7 mouse cellular contexts compared by ENCODE assay signal in the genomic region with DNA sequence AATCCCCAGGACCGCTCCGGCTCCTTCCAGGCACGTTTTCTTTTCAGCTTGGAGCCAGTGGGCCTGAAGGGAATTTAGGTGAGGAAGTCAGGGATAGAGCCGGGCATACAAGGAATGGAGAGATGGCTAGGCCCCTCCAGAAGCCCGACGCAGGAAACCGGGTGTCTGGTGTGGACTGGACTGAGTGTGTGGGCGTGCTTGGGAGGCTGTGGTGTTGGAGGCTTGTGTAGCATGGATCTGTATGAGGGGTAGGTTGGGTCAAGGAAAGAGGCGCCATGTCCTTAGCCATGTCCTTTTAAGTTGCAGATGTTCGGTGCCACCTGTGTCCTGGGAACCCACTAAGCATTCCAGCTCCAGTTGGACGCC. TPM values are rescaled to one million over a fixed set of nuclear protein-coding genes. Genes with fewer than 3 reads are reported as not detected.
DNase-seq lines count a peak whose midpoint lies in the region; ATAC-seq and TF ChIP-seq lines count a peak whose summit lies in the region.

No protein-coding gene starts in this region.

- H3K9ac ChIP-seq in forebrain, postnatal 0 days: peak overlapping the region; percentile 74

- H3K9me3 ChIP-seq in embryonic facial prominence, embryonic 10.5 days: peaks cover 7% of the 10 kb centered on the region; the same call in 1 of the 2 replicates
- H3K9me3 ChIP-seq in forebrain, postnatal 0 days (ENCODE audit: low read length): no peaks in the 10 kb centered on the region

- peak overlapping the region; percentile 90 for H3K27ac ChIP-seq in left cerebral cortex, adult 2 months
- H3K27ac ChIP-seq in embryonic facial prominence, embryonic 10.5 days (replicated peaks): peak overlapping the region; percentile 87
- peak overlapping the region; percentile 82 for H3K27ac ChIP-seq in forebrain, postnatal 0 days (ENCODE audit: low read depth, low read length)

- H3K27me3 ChIP-seq in embryonic facial prominence, embryonic 10.5 days (replicated peaks; ENCODE audit: low read depth, poor library complexity, severe bottlenecking): peaks cover 20% of the 10 kb centered on the region
- H3K27me3 ChIP-seq in forebrain, postnatal 0 days (ENCODE audit: insufficient read depth, low read length): no peaks in the 10 kb centered on the region

- ATAC-seq in forebrain, postnatal 0 days: no peak; the same call in 1 of the 2 replicates
- no peak for ATAC-seq in granulocyte monocyte progenitor cell, adult 5-6 weeks (replicated peaks; ENCODE audit: poor library complexity, severe bottlenecking)
- no peak for ATAC-seq in megakaryocyte-erythroid progenitor cell, adult 5-6 weeks (replicated peaks; ENCODE audit: low FRiP score, low TSS enrichment, poor library complexity, severe bottlenecking)

- DNase-seq in left cerebral cortex, adult 2 months (ENCODE audit: extremely low spot score in 1 of 2, low spot score in 2 of 2): peak in 1 of 2 experiments; percentile 41
- DNase-seq in left cerebral cortex, adult 11 months (ENCODE audit: low spot score): no peak
- DNase-seq in embryonic facial prominence, embryonic 10.5 days (ENCODE audit: low spot score): no peak
- no peak for DNase-seq in forebrain, postnatal 0 days
- peak; percentile 11 for DNase-seq in mesoderm, embryonic 11.5 days (ENCODE audit: low read depth, low spot score)

- peaks cover 34% of the 10 kb centered on the region for H3K4me1 ChIP-seq in embryonic facial prominence, embryonic 10.5 days
- peaks cover 20% of the 10 kb centered on the region for H3K4me1 ChIP-seq in forebrain, postnatal 0 days (ENCODE audit: insufficient read depth)

- peak overlapping the region; percentile 83 for H3K4me2 ChIP-seq in forebrain, postnatal 0 days (ENCODE audit: low read depth)

- intact Hi-C loops in left cerebral cortex, adult 2 months (cut with DNase I): loop anchor here (1.0 kb wide), 1 partner anchor 17 kb away; no protein-coding TSS in a partner anchor

- 32% methylated on average over 11 of the region's 11 CpGs for WGBS in embryonic facial prominence, embryonic 10.5 days
- WGBS in forebrain, postnatal 0 days: 29% methylated on average over 11 of the region's 11 CpGs

- peaks cover 24% of the 10 kb centered on the region for H3K36me3 ChIP-seq in embryonic facial prominence, embryonic 10.5 days (replicated peaks)
- H3K36me3 ChIP-seq in forebrain, postnatal 0 days (ENCODE audit: insufficient read depth): 0 out of 2 replicates have a peak, but pooled peaks cover 8% of the 10 kb centered on the region

- no peak for TF ChIP-seq CTCF in left cerebral cortex, adult 2 months (IDR thresholded peaks at IDR 0.05)
- no peak for TF ChIP-seq CTCF in forebrain, postnatal 0 days (IDR thresholded peaks at IDR 0.05; ENCODE audit: low read depth)

- H3K4me3 ChIP-seq in left cerebral cortex, adult 2 months: peak overlapping the region; percentile 68
- peak overlapping the region; percentile 78 for H3K4me3 ChIP-seq in embryonic facial prominence, embryonic 10.5 days
- peak overlapping the region; percentile 61 for H3K4me3 ChIP-seq in forebrain, postnatal 0 days (ENCODE audit: low read depth, low read length)

RNA-seq across cellular contexts. Expression of gene Adcy3, which starts 0.9 kb away (rescaled TPM):
- total RNA-seq in left cerebral cortex, adult 2 months (2021): 10 to 100 TPM; 51.4 to 53.8 TPM
- polyA plus RNA-seq in embryonic facial prominence, embryonic 10.5 days (2016; fragmentation: Nextera tagmentation; extraction: Ambion mirVana): 6.1 and 7.7 TPM in 2 replicates
- total RNA-seq in forebrain, postnatal 0 days (2014; rRNA removed): 25.7 and 29.7 TPM in 2 replicates
- polyA plus RNA-seq in forebrain, postnatal 0 days (2015; fragmentation: Nextera tagmentation; extraction: Ambion mirVana): 6.9 and 10.2 TPM in 2 replicates
- 2.2 and 3.6 TPM in 2 replicates for total RNA-seq in granulocyte monocyte progenitor cell, adult 5-6 weeks (2014; fragmentation: Nextera tagmentation)
- 2.3 and 2.7 TPM in 2 replicates for total RNA-seq in granulocyte monocyte progenitor cell, adult 5-6 weeks (2017)
- 0.33 and 0.67 TPM in 2 replicates for total RNA-seq in megakaryocyte-erythroid progenitor cell, adult 5-6 weeks (2014; fragmentation: Nextera tagmentation)
- total RNA-seq in megakaryocyte-erythroid progenitor cell, adult 5-6 weeks (2017): 0.33 and 5.2 TPM in 2 replicates

RNA-seq across cellular contexts. Expression of gene Dnajc27, which starts 51.4 kb away (rescaled TPM):
- total RNA-seq in left cerebral cortex, adult 2 months (2021): 10 to 100 TPM; 91.0 to 95.8 TPM
- polyA plus RNA-seq in embryonic facial prominence, embryonic 10.5 days (2016; fragmentation: Nextera tagmentation; extraction: Ambion mirVana): 10.6 and 12.2 TPM in 2 replicates
- total RNA-seq in forebrain, postnatal 0 days (2014; rRNA removed): 33.8 and 37.4 TPM in 2 replicates
- 13.1 and 19.2 TPM in 2 replicates for polyA plus RNA-seq in forebrain, postnatal 0 days (2015; fragmentation: Nextera tagmentation; extraction: Ambion mirVana)
- 9.2 and 9.9 TPM in 2 replicates for total RNA-seq in granulocyte monocyte progenitor cell, adult 5-6 weeks (2014; fragmentation: Nextera tagmentation)
- total RNA-seq in granulocyte monocyte progenitor cell, adult 5-6 weeks (2017): 7.8 and 8.8 TPM in 2 replicates
- 10.8 and 11.8 TPM in 2 replicates for total RNA-seq in megakaryocyte-erythroid progenitor cell, adult 5-6 weeks (2014; fragmentation: Nextera tagmentation)
- 5.8 and 8.0 TPM in 2 replicates for total RNA-seq in megakaryocyte-erythroid progenitor cell, adult 5-6 weeks (2017)
